Mouse (Mus musculus) bone marrow macrophage, adult 2 months (primary cell): Measurements from ENCODE around the gene Ift43. TPM values are rescaled to one million over a fixed set of nuclear protein-coding genes. Genes with fewer than 3 reads are reported as not detected.

Experiments
- H3K27ac ChIP-seq: 2 replicates; pipeline ENCODE4 v1.5.1; 2012; ENCODE audit warnings: low read depth, low read length; ENCODE audit not compliant: insufficient read depth
- H3K4me1 ChIP-seq: 2 replicates; pipeline ENCODE4 v1.6.1; 2012; ENCODE audit warnings: low read length; ENCODE audit not compliant: control insufficient read depth, insufficient read depth
- H3K4me3 ChIP-seq: 2 replicates; pipeline ENCODE4 v1.5.1; 2012; ENCODE audit warnings: mild to moderate bottlenecking, low read length, moderate library complexity; ENCODE audit not compliant: insufficient read depth
- CTCF ChIP-seq: IDR thresholded peaks from 2 replicates; pipeline ENCODE4 v1.5.1; 2012; ENCODE audit warnings: low read depth, mild to moderate bottlenecking, low read length, moderate library complexity
- POLR2A ChIP-seq: IDR thresholded peaks from 2 replicates; pipeline ENCODE4 v1.6.1; 2012; ENCODE audit warnings: mild to moderate bottlenecking, low read depth, low read length, borderline replicate concordance
- polyA plus RNA-seq: library from polyadenylated mRNA; stranded (reverse); fragments of >200 nt; gene quantifications from 2 replicates; pipeline ENCODE4 v1.2.4, GENCODE M21; 2012; ENCODE audit not compliant: missing spikeins, insufficient read depth, insufficient read length

The Ift43 gene
- polyA plus RNA-seq: 12.9 and 19.6 TPM in 2 replicates

DNA sequence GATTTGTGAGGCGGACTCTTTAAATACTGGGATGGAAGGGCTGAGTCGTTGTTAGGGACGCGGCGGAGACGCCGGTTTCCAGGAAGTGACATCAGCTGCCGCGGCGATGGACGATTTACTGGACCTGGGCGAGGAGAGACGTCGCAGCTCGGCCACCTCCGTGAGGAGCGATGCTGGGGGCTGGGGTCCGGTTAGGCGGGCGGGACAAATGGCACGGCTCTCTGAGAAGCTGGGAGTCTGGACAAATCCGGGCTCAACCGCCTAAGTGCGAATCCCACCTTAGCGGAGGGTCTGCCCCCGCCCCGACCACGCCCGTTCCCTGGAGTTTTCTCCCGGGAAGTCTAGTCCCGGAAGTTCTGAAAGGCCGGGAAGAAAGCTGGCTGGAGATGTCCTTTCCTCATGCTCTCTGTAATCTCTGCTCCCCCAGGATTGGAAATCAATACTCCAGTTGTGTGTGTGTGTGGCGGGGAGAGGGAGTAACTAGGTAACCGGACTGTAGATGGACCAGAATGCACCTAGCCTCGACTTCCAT is at the start of gene Ift43:
Ift43 (plus strand) TSS at position 61 of the 532 bp plus-strand sequence.
- Histone ChIP-seq H3K4me3 (peak within 1 kb of the TSS; percentile 79), H3K27ac (no peak within 1 kb of the TSS), H3K4me1 (peaks cover 2% of the 10 kb centered on the region)
- TF ChIP-seq CTCF: peak; percentile 14; the same call in 1 of the 2 replicates
- TF ChIP-seq POLR2A: no peak

DNA sequence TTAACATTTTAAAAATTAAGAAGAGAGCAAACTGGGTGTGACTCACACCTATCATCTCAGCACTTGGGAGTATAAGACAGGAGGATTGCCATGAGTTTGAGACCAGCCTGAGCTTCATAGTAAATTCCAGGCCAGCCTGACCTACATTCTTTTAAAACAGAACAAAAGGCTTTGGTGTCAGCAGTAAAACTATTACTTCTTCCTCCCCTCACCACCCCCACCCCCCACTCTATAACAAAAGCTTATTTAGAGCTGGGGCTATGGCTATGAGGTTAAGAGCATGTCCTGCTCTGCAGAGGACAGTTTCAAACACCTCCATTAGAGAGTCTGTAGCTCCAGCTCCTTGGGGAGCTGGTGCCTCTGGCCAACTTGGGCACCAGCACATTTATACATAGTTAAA is 46.8 kb upstream of the Ift43 start:
- H3K27ac ChIP-seq: no peak overlapping the region
- no peak overlapping the region for H3K4me3 ChIP-seq
- no peaks in the 10 kb centered on the region for H3K4me1 ChIP-seq
- TF ChIP-seq CTCF (no peak), POLR2A (no peak)

DNA sequence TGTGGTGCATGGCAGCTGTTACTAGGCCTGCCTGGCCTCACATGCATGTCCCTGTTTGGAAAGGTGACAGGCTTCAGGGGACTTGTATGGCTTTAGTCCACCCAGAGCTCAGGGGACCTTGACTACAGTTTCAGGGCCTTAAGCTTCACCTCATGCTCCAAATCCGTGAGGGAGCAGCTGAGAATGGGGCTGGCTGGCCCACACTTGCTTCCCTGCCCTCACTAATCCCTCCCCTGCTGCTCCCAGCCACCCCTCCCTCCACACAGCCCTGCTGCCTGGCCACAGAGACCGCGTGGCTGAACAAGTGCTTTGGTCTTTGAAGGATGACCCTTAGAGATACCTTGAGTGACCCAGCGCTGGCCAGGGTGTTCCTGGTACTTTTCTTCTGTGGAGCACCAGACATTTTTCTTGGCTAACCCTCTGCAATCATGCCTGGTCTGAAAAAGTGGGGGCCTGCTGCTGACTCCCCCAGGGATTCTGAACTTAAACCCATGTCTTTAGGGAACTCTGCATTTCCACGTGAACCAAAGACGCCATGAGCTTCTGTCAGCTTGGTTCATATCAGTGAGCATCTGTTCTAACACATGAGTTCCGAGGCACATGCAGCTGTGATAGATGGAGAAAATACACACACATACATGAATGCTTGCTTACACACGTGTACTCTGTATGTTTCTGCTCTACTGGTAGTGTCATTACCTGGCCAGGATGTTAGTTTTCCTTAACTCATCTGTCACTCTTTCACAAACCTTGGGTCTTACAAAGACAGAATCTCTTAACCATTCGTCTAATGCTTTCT is 45.8 kb upstream of the Ift43 start:
- TF ChIP-seq CTCF (no peak), POLR2A (no peak)
- Histone ChIP-seq H3K4me3 (no peak overlapping the region), H3K4me1 (no peaks in the 10 kb centered on the region), H3K27ac (no peak overlapping the region)

DNA sequence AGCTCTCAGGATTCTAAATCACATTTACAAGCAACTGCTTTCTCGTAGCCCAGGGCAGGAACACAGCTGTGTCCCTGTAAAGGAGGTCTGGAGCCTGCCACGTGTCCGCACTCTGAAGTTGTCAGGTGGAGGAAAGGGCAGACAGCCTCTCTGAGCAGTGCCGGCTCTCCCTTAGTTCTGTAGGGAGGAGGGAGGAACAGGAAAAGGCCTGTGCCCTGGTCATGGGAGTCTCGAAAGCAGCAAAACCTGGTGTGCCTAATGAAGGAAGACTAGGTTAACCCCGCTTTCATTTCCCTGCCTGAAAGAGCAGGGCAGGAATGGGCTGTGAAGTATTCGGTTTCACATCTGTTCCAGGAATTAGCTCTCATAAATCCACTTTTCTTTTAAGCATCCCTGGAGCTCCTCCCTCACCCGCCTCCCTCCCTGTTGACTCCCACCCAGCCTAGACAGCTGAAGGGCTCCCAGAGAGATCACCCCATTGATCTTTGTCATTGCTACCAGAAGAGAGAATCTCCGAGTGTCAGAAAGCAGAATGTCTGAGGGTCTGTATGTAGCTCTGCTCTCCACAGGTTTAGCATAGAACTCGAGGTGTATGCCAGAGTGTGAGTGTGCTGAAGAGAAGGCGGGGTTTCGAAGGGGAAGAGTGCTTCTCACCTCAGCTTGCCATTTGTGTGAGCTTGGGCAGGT is 45.0 kb upstream of the Ift43 start:
- H3K4me3 ChIP-seq: no peak overlapping the region
- H3K4me1 ChIP-seq: no peaks in the 10 kb centered on the region
- TF ChIP-seq POLR2A (no peak), CTCF (no peak)
- no peak overlapping the region for H3K27ac ChIP-seq

DNA sequence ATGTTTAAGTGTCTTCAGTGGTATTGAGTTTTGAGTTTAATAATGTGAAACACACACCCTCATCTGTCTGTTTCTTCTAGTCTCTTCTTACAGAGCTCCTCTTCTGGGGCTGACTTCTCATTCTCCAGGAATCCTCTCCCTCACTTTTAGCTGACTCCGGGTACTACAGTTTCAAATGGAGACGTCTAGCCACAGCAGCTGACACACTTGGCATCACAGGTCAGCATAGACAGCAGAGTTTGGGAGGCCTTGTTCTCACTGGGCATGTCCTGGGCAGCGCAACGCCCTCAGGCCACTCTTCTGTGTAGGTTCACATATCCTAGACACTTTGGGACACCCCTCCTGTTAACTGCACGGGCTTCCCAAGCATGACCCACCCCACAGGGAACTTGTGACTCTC is 43.3 kb upstream of the Ift43 start:
- no peaks in the 10 kb centered on the region for H3K4me1 ChIP-seq
- H3K27ac ChIP-seq: no peak overlapping the region
- TF ChIP-seq CTCF: no peak
- TF ChIP-seq POLR2A: no peak

DNA sequence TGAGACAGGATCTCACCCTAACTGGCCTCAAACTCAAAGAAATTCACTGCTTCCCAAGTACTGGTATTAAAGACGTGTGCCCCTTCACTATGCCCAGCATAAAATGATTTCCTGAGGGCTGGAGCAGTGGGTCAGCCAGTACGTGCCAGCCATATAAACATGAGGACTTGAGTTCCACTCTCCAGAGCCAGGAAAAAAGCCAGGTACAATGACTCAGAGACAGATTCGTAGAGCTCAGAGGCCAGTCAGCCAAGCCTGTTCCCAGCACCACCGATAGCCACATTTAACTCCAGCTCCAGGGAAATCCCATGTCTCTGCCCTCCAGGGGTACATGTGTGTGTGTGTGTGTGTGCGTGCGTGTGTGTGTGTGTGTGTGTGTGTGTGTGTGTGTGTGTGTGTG is 42.6 kb upstream of the Ift43 start:
- H3K27ac ChIP-seq: no peak overlapping the region
- H3K4me3 ChIP-seq: no peak overlapping the region
- no peaks in the 10 kb centered on the region for H3K4me1 ChIP-seq
- TF ChIP-seq CTCF: no peak

More for the DNA sequence above, 43.3 kb upstream of the Ift43 start:
- H3K4me3 ChIP-seq: no peak overlapping the region

DNA sequence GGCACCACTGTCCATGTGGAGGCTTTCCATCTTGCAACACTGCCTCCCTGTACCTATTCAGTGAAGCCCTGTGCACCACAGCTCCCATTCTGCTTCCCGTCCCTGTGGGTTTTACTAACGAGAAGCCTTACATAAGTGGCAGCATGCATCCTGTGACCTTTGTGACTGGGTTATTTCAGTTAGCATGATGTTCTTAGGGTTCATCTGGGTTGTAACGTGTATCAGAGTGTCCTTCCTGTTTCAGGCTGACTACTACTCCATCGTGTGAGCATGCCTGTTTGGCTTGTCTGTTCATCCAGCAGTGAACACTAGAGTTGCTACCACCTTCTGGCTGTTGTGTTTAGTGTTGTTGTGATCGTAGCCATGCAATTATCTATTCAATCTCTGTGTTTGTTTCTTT is 36.2 kb upstream of the Ift43 start:
- no peak overlapping the region for H3K4me3 ChIP-seq
- H3K4me1 ChIP-seq: peaks cover 24% of the 10 kb centered on the region
- TF ChIP-seq CTCF (no peak), POLR2A (no peak)
- no peak overlapping the region for H3K27ac ChIP-seq

DNA sequence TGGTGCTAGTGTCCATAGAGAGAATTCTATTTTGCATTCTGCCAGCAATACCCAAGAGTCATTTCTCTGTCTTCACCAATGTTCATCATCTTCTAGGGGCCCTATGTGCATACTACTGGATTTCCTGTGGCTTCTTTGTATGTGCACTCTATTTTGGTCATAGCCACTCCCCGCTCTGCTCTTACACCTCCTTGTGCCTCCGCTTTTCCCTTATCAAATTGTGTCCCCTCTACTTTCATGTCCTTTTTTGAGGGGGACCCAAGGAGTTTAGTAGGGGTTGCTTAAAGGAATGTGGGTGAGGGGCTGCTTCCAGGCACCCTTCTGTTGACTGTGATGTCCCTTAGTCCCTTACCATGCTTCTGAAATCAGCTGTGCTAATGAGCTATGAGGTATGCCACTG is 35.6 kb upstream of the Ift43 start:
- H3K4me3 ChIP-seq: no peak overlapping the region
- no peak overlapping the region for H3K27ac ChIP-seq
- TF ChIP-seq POLR2A: no peak
- no peak for TF ChIP-seq CTCF
- H3K4me1 ChIP-seq: peaks cover 24% of the 10 kb centered on the region

DNA sequence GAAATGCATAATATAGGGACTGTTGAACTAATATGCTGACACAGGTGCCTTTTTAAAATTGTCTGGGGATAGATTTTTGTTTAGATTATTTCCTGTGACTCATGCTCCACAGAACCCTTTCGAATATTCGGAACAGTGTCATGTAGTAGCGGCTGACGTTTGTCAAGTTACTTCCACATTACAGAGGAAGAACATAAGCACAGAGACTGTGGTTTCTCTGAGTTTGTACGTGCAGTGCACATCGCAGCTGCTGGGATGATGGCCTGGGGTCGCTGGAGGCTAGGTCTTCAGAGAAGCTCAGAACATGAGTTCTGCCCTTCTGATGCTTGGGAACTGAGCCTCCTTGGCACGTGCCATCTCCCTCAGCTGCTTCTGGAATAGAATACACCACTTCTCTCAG is 35.0 kb upstream of the Ift43 start:
- Histone ChIP-seq H3K4me3 (no peak overlapping the region), H3K27ac (no peak overlapping the region), H3K4me1 (peaks cover 24% of the 10 kb centered on the region)
- TF ChIP-seq POLR2A: no peak
- TF ChIP-seq CTCF: no peak

DNA sequence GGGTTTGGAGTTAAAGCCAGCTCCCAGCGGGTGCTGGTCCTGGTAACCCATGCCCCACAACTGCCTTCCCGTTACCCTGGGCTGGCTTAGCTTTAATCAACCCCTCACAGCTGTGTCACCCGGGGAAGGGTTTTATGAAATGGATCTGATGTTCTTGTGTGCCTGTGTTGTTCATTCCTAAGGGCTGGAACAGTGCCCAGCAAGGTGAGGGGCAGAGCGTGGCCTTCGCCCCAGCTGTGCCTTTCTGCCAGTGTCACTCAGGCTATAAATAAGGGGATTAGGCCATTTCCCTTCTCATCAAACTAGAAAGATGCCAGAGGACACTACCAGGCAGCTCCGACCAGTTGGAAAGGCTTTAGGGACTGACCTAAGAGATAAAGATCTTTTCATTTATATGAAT is 32.5 kb upstream of the Ift43 start:
- H3K4me1 ChIP-seq: peaks cover 24% of the 10 kb centered on the region
- no peak overlapping the region for H3K4me3 ChIP-seq
- H3K27ac ChIP-seq: no peak overlapping the region
- TF ChIP-seq POLR2A: no peak
- TF ChIP-seq CTCF: no peak
